Mouse (Mus musculus) CH12F3 (cell line): ENCODE results near the gene Bcl2l12.
"Not testable (repeated sequence)": the region's sequence is repeated elsewhere in the genome, so short reads cannot be mapped to it uniquely, and the experiment has no call there.

ENCODE experiments used
- in situ Hi-C: fragments of 300-500 bp; cut with MboI; formaldehyde crosslinking; loops from 2 replicates; pipeline ENCODE4 v1.14.3; 2020; ENCODE audit warnings: low sequenced_read_pairs

Gene Bcl2l12

DNA sequence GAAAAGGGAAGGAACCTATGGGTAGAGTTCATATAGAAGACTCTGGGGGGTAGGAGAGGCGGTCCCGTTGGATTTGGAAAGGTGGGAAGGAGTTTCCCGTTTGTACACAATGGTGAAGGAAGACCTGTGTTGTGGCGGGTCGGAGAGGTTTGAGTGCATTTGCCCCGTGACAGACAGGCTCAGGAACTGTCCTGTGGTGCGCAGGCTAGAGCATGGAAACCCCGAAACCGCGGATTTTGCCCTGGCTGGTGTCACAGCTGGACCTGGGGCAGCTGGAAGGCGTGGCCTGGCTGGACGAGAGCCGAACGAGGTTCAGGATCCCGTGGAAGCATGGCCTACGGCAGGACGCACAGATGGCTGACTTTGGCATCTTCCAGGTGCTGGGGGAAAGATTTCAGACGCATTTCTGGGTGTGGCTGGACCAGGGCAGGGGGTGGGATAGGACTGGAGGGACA, at the start of gene Bcl2l12:
Gene Bcl2l12 (minus strand): TSS at position 212 of the 455 bp plus-strand sequence.
- in situ Hi-C loops = no loop called here

DNA sequence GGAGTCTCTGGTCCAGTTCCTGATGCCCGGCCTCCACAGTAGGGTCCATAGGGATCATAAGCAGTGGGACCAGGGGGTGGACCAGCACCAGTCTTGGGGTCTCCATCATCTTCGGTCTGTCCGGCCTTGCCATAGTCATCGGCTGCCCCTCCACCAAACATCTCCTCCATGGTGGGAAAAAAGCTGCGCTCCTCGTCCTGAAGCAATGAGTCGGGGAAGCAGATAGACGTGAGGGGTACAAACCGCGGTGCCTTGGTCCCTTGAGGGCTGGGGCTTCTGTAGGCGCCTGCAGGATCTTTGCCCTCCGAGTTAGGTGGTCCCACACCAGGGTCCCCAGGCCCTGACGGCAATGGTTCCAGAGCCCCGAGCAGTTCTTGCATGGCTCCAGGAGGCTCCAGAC, 49.0 kb upstream of the Bcl2l12 start:
- in situ Hi-C loops = no loop called here

DNA sequence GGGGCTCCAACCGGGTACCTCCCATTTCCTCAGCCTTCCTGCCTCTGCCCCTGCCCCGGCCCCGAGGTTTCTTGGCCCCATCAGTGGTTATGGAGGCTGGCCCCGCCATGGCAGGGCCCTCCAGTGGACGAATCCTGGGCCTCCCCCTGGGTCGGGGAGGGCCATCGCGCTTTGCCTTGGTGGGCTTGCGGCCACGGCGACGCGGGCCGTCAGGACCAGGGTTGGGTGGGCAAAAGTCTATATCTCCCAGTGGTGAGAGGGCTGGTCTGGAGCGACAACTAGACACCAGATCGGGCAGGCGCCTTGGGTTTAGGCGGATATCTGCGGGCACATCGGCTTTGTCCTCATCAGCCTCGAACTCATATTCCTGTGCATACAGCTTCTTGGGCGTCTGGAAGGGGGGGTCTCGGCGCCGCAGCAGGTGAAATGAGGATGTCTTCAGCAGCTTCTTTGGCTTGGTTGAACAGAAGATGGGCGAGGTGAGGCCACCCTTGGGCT, 48.4 kb upstream of the Bcl2l12 start:
- in situ Hi-C loops = no loop called here

DNA sequence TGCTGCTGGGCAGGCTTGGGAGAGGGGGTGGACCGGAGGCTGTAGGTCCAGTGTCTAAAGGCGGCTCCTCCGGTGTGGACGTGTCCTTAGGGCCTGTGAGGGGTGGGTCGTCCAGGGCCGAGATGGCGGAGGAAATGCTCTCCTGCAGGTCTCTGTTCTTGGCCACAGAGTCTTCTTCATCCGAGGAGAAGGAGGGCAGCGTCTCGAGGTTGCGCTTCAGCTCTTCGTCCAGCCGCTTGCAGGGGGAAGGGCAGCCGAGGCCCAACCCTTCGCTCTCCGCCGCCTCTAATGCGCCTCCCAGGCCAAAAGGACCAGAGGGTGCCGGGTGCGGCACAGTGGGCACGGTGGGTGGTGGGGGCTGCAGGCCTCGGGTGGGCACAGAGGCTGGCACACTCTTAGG, 47.2 kb upstream of the Bcl2l12 start:
- in situ Hi-C loops = no loop called here

DNA sequence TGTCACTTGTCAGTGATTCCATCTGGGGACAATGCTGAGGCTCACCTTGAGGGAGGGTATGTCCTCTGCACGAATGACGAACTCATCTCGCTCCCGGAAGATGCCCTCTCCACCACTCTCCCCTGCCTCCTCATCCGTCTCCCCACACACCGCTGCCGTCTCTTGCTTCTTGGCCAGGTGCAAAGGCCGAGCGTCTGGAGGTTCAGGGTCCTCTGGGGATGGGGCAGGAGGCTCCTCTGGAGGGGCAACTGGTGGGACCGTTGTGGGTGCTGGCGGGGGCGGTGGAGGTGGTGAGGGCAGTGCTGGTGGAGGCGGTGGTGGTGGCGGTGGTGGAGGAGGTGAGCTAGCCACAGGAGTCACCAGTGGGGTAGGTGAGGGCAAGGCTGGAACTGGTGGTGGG, 44.8 kb upstream of the Bcl2l12 start:
- in situ Hi-C loops = no loop called here

DNA sequence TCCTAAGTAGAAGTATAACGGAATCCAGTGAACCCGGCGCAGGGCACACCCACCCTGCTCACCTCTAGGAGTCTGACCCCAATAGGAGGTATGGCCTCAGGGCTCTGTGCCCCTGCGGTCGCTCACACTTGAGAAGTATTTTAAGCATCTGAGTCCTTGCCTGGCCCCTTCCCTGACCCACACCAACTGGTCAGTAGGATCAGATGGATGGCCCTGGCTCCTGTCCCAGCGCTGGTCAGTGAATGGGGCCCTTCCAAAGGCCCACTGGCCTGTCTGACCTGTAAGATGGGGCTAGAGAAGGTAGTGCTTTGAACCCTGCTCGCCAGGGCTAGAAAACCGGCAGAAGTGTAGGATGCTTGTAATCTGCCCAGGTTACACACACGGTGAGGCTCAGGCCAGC, 42.3 kb upstream of the Bcl2l12 start:
- in situ Hi-C loops = no loop called here

DNA sequence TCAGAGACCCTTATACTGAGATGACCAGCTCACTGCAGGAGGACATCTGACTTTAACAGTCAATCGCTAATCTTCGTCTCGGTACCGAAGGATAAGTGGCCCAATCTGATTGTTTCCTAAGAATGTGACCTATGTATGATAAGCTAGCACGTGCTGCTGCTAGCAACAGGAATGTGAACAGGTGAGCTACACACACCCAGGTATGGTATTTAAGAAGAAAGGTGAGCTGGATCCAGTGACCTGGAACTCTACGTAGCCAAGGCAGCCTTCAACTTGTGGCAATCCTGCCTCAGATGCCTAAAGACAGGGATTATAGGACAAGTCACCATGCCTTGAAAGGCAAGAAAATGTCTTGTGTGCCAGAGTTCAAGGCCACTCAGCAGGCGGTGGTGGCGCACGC, 39.9 kb upstream of the Bcl2l12 start:
- in situ Hi-C loops = no loop called here

DNA sequence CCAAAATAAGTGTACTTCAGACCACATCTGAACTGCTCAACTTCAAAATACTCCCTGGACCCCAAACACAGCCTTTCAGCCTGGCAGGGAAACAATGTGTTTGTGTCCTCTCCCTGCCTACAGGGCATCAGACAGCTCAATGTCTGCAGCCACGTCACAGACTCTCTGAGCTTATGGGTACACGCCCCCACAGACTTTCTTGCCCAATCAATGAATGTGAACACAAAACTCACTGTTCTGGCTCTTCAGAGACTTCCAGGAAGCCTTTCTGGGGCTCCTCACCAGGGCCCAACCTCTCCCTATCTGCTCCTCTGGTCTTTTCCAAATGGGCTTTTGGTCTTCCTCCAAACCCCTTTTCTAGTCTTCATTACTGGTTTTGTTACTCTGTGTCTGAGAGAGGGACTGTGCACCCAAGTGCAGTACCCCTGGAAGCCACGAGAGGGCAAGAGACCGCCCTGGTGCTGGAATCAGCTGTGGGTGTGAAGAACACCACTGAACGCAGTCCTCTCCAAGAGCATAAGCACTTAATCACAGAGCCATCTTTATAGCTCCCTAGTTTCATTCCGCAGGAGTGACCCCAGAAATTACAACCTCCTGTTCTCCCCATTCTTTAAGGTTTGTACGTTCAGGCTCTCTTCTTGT, 39.3 kb upstream of the Bcl2l12 start:
- in situ Hi-C loops = no loop called here

DNA sequence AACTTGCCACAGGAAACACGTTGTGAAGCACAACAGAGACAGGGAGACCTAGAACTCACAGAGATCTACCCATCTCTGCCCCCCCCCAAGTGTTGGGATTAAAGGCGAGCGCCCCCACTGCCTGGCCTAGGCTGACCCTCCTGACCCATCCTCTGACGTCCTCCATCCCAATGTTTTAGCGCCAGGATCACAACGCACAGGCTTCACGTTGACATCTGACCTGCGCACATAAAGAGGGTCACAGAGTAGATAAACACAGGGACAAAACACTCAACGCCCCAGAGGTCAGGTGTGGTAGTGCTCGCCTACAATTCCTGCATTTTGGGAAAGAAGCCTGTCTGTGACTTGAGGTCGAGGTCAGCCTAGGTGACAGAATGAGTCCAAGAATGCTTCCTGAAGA, 38.2 kb upstream of the Bcl2l12 start:
- in situ Hi-C loops = no loop called here

DNA sequence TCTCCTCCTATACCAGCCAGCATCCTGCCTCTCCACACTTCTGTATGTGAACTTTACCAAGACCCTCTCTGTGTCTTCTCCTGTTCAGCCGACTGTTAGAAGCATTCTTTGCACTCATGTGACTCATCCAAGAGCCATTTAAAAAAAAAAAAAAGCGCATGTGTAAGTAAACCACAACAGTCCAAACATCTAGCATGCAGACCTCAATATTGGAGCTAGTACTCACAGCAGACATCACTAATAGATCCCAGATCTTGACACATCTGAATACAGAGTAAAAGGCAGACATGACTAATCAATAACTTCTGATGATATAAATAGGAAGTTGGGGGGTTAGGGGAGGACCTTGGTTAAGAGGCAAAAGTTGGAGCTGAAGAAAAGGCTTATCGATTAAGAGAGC, 37.1 kb upstream of the Bcl2l12 start:
- in situ Hi-C loops = no loop called here

DNA sequence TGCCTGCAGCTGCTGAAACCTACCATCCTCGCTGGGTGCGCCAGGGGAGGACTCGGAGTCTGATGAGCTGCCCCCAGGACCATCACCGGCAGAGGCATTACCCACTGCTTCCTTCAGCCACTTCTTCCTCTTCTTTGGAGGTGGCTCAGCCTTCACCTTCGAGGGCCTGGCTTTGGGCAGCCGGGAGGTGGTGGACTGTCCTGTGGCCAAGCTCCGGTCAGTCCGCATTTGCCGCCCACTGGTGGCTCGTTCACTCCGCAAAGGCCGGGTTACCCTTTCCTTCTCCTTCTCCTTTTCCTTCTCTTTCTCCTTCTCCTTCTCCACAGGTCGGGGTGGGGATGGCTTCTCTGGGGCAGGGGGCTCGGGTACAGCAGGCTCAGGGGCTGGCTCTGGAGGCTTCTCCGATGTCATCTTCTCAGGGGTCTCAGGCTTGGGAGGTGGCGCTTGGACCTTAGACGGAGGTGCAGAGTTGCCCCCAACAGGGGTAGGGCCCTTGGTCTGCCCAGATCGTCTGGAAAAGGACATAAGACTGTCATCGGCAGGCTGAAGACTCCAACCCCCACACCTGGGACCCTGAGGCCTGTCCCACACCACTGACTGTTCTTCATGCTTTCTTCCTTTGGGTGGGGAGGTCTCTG, 35.3 kb upstream of the Bcl2l12 start:
- in situ Hi-C loops = no loop called here

DNA sequence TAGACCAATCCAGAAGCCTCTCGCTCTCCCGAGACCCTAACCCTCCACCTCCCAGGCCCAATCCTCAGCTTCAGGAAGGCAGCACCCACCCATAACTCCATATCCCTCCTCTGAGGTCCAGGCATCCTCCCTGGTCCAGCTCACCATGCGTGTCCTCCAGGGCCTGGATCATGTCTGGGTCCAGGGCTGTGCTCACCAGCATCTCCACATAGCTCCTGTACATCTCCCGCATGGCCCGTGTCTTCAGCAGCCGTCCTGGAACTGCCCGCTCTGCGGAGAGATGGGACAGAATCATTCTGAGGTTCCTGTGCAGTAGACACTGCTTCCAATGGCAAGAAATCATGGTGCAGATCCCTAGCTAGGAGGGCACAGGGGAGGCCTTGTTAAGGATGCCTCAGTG, 32.3 kb upstream of the Bcl2l12 start:
- in situ Hi-C loops = no loop called here

DNA sequence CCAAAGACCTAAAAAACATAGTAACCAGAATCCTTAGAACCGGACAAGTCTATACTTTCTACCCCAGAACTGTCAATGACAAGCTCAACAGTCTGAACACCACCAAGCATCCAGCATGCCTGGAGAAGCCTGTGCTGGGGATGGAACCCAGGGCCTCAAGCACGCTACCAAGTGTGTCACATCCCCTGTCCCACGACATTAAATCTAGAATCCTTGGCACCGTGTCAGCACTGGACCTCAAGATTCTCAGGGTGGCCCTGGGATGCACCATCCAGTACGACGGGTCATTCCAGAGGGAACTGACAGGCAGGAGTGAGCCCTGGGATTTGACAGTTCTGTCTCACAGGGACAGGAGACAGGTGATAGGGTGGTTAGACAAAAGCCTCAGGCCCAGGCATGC, 31.5 kb upstream of the Bcl2l12 start:
- in situ Hi-C loops = no loop called here

DNA sequence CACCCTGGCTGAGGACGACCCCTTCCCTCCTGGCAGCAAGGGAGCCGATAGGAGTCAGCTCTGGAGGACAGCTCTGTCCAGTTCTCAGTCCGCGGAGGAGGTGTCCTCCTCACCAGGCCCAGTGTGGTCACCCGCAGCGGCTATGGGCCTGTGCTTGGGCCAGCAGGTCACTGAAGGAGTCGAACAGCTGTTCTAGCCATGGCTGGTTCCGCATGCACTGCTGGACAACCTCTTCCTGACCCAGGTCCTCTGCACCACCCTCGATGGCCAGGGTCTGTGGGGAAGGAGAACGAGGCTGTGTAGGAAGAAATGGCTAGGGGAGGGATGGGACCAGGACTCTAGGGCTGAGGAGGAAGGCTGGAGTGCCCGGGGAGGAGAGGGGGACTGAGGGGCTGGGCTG, 29.8 kb upstream of the Bcl2l12 start:
- in situ Hi-C loops = no loop called here

DNA sequence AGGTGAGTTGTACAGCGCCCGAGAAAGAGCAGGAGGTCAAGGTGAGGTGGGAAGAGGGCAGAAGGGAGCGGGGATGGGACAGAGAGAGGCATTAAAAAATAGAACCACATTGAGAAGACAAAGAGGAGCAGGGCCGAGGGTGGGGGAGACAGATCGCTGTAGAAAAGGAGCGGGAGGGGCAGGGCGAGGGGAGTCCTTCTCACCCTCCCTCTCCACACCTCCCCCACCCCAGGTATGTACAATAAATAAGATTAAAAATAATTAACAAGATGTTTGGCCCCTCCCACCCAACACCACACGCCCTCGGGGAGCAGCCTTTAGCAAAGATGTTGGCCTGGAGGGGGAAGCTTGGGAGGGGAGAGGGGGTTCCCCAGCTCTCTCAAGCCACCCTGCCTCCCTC, 29.2 kb upstream of the Bcl2l12 start:
- in situ Hi-C loops = no loop called here

DNA sequence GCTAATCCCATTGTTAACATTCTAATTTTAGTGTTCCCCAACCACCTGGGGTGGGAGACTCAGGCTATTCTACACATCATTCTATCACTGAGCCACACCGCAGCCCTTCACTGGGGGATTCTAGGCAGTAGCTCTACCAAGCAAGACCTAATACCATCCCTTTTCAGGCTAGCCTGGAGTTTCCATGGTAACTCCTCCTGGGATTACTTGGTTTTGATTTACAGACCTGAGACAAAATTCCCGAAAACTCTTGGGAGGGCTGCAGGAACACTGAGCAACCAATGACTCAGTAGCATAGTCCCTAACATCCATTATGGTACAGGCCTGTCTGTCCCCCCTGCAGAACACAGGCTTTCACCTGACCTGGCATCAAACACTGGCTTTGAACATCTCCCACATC, 27.7 kb upstream of the Bcl2l12 start:
- in situ Hi-C loops = no loop called here

DNA sequence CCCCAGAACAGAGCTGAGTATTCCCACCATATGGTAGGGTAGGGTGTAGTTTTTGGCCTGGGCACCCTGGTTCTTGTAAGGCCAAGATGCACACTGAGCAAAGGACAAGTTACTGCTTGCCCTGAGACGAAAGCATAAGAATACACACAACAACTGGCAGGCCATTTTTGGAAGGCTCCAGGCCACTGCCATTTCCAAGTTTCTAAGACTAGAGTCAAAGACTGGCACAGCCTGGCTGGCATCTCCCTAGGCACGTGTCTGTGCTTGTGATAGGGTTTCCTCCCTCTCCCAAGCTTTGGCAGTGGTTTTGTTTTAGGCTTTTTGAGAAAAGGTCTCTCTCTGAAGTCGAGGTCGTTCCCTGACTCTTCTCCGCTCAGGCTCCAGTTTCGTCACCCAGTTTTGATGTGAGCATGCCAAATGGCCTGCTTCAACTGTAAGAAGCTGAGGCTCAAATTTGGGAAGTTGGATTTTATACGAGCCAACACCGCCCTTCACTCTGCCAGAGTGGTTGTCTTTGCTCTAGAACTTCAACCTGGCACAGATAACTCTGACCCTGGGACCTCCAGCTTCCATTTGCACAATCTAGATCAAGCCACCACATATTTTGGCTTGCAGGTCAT, 27.2 kb upstream of the Bcl2l12 start:
- in situ Hi-C loops = no loop called here

DNA sequence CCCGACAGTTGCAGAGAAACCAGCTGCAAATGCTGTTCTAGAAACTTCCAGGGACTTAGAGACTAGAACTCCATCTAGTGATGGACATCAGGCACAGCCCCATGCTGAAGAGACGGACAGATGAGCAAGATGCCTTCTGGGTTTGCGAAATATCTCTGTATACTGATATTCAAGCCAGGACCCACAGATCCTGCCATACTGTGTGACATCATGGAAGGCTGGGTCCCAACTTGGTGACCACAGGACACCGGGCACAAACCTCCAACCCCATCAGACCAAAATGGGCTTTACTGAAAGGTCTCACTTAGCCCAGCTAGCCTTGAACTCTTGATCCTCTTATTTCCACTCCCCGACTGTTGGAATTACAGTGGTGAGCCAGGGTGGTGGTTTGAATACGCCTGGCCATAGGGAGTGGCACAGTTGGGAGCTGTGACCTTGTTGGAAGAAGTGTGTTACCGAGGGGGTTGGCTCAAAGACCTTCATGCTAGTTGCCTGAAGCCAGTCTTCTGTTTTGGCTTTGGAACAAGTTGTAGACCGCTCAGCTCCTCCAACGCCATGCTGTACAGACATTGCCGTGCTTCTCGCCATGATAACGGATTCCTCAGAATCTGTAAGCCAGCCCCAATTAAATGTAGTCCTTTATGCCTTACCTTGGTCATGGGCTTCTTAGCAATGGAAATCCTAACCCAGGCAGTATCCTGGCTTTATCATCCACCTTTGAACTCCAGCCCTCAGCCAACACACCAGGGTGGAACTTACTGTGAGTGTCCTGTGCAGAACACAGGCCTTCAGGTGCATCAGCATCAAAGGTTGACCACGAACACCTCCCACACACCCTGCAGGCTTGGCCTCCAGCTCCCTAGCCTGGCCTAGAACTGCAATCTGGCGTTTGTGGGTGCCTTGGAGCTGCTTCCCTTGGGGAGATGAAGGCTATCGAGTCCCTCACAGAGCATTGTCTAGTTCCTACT, 26.1 kb upstream of the Bcl2l12 start:
- in situ Hi-C loops = no loop called here

DNA sequence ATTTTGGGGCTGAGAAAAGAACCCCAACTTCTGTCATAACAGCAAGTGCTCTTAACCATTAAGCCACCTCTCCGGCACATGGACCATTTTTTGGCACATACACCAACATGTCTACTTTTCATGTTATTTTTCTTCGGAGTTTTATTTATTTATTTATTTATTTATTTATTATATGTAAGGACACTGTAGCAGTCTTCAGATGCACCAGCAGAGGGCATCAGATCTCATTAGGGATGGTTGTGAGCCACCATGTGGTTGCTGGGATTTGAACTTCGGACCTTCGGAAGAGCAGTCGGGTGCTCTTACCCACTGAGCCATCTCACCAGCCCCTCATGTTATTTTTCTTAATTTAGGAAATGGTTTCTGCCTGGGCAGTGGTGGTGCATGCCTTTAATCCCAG, 25.2 kb upstream of the Bcl2l12 start:
- in situ Hi-C loops = not testable (repeated sequence)

DNA sequence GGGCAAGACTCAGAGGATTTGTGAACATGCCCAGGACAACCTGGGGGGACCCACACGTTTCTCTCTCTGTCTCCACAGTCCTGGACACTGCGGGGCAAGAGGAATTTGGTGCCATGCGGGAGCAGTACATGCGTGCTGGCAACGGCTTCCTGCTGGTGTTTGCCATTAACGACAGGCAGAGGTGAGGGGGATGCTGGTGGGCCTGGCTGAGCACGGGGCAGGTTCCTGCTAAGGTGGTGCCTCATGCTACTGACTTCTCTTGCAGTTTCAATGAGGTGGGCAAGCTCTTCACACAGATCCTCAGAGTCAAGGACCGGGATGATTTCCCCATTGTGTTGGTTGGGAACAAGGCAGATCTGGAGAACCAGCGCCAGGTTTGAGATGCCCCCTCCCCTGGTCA, 21.7 kb upstream of the Bcl2l12 start:
- in situ Hi-C loops = no loop called here

DNA sequence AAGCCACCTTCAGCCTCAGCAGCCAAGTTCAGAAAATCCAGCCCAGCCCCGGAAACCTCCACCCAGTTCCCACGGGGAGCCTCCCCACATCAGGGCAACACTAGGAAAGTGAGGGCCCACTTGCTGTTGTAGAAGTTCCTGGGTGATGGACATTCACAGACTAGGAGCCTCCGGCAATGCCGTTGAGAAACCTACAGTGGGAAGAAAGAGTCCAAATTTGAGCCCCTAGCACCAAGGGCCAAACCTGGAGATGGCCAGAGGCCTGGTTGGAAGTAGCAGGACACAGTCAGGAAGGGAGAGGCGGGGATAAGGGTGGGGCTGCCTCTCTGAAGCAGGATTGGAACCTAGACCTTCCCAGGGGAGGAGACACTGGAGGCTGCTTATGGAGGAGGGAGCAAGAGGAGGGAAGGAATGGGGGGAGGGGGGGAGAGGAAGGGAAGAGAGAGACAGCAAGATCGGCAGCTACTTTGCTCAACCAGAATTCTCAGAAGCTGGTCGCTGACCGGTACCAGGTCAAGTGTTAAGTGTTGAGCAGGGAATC, 20.6 kb upstream of the Bcl2l12 start:
- in situ Hi-C loops = no loop called here
